Mouse (Mus musculus) embryonic stem cell, embryonic (primary cell): ENCODE measurements around the gene Kif5c.

ENCODE experiments used
- CTCF ChIA-PET, 4 experiments: fragments of 300-600 bp in 2 of 4; fragments of 350-600 bp in 2 of 4; sonication (Branson Sonifier 250); formaldehyde crosslinking; loops; one replicate each; lab custom pipeline; 2022; ENCODE audit warnings: inconsistent platforms in 2 of 4; lab: Charles Lee
- POLR2A ChIA-PET, 4 experiments: fragments of 300-600 bp in 2 of 4; fragments of 350-600 bp in 2 of 4; sonication (Branson Sonifier 250); formaldehyde crosslinking; loops; one replicate each; lab custom pipeline; 2022; ENCODE audit warnings: antibody characterized with exemption in 4 of 4, inconsistent platforms in 1 of 4; lab: Charles Lee

Kif5c gene

DNA sequence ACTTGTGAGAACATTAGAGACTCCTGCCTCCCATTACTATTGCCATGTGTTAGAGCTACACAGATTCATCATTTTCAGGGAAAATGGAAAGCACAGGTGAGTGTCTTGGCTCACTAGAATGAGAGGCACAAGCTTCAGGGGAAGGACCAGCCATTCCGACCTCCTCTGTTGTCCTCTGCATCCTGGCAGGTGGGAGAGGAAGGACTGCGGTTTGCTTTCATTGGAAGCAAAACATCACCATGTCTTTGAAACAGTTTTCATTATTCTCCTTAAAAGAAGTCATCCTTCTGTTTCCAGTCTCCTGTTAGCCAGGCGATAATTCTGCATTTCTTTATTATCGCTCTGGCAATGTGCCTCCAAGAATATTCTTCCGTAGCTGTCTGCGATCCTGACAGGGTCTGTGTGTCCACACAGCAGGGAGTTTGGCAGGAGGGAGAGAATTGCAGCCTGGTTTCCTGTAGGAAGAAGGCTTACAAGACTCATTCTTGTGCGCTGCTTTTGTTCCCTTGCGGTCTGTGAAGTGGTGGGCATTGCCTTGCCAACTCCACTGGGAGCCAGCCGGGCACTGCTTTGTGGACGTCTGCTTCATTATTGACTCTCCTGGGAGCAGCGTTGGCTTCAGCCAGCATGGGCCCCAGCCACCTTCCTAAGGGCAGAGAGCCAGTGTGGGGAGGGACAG, 36.2 kb downstream of the Kif5c start:
- ChIA-PET CTCF (no interaction called here), POLR2A (interaction anchor here in 2 of 4 experiments (0.6 to 1.6 kb wide), 3 partner anchors 203 to 229 kb away, joined by 3 to 4 read pairs (median 3); no protein-coding TSS in a partner anchor)

DNA sequence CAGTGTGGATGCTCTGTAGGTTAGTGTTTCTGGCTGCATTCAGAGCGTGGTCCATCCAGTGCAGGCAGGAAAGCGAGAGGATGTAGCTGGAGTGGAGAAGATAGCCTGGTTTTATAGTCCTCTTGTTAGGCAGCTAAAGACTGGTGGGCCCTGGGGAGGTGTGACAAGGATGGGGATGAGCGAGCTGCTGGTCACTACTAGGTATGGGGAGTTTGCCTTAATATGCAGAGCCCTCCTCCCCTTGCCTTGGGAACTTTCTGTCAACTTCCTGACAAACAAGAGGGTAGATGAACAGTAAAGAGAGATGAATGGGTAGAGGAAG, 36.7 kb downstream of the Kif5c start:
- CTCF ChIA-PET: no interaction called here

DNA sequence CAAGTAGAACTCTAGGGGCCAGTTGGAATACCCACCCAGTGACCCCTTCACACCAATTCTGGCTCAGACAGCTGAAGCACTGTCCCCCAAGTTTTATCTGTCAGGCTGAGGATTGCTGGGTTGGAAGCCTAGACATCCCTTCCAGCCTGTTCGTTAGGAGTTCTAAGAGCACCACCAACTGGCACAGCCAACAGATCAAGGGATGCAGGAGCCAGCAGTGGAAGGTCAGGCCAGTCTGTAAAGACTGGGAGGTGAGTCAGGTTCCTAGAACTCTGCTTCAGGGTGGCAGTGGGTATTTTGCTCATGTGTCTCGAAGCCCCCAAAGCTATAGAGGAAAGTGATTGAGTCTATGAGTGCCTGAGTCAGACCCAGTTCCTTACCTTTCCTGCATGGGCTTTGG, 37.9 kb downstream of the Kif5c start:
- CTCF ChIA-PET: no interaction called here
- POLR2A ChIA-PET: no interaction called here

More for the DNA sequence above, 36.7 kb downstream of the Kif5c start:
- POLR2A ChIA-PET: interaction anchor here in 1 of 4 experiments (0.6 kb wide), 1 partner anchor 230 kb away, joined by 3 read pairs; no protein-coding TSS in a partner anchor

DNA sequence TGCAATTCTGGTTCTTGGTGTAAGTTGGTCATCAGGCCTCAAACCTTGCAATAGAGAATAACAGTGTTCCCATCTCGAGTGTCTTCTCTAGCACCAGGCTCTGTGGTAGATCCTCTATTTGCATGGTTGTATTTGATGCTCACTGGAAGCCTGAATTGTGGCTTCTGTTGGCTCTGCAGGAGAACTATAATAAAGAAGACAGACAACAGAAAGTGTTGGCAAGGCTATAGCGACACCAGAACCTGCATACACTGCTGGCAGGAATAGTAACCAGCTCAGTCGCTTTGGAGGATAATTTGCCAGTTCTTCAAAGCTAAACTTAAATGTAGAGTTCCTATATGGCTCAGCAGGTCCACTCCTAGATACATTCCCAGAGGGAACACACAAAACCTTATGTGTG, 38.6 kb downstream of the Kif5c start:
- ChIA-PET POLR2A (interaction anchor here in 1 of 4 experiments (0.5 kb wide), 1 partner anchor 242 kb away, joined by 3 read pairs; no protein-coding TSS in a partner anchor), CTCF (no interaction called here)

DNA sequence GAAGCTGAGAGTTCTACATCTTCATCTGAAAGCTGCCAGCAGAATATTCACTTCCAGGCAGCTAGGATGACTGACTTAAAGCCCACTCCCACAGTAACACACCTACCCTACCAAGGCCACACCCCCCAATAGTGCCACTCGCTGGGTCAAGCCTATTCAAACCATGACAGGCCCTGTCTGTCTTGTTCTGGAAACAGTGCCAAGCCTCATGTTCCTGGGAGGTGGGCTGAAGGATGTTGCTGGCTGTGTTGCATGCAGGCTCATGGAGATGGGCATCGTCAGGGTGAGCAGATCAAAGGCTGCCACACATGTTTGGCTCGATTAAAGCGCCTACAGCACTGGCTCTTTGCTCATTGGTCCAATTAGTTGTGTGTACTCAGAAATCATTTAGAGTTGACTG, 39.9 kb downstream of the Kif5c start:
- ChIA-PET POLR2A (interaction anchor here in 2 of 4 experiments (0.7 kb wide), 2 partner anchors 23 to 31 kb away, joined by 7 read pairs; no protein-coding TSS in a partner anchor), CTCF (no interaction called here)

DNA sequence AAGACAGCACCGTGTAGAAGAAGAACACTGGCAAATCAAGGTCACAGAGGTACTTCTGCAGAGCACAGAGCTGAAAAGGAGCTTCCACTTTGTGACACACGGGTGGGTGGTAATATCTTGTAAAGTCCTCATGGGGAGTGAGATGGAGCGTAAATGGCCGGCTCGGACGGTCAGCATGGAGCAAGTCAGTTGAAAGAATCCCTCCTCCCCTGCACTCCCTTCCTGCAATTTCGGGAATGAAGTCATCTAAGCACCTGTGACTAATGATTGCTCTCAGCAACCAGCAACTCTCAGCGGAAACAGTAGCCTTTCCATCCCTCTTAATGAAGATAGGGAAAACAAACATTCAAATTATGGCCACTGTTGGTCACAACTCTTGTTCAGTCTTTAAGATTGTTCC, 40.9 kb downstream of the Kif5c start:
- POLR2A ChIA-PET: interaction anchor here in 1 of 4 experiments (1.1 kb wide), 1 partner anchor 10 kb away, joined by 3 read pairs; no protein-coding TSS in a partner anchor
- CTCF ChIA-PET: no interaction called here

DNA sequence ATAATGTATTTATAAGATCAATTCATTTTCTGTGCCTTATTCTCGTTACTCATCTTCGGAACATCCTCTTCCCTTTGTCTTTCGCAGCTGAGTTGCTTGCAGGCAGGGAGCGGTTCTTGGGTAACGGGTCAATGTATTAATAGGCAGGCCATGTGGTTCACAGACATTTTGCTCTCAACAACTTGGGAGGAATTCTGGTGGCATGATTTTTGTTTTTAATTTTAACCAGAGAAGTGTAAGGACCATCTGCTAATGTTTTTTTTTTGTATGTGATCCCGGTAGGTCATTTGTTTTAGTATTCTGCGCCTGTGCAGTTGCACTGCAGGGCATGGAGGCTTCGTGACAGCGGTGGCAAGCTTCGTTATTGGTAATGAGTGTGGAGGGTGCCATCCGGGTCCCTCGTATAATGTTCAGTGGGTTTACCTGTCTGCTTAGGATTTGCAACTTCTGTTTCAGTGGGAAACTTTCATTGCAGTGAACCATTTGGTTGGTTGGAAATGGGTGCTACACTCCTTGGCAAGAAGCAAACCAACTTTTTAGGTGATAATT, 41.4 kb downstream of the Kif5c start:
- POLR2A ChIA-PET: interaction anchor here in 1 of 4 experiments (1.1 kb wide), 1 partner anchor 11 kb away, joined by 3 read pairs; no protein-coding TSS in a partner anchor
- CTCF ChIA-PET: no interaction called here

DNA sequence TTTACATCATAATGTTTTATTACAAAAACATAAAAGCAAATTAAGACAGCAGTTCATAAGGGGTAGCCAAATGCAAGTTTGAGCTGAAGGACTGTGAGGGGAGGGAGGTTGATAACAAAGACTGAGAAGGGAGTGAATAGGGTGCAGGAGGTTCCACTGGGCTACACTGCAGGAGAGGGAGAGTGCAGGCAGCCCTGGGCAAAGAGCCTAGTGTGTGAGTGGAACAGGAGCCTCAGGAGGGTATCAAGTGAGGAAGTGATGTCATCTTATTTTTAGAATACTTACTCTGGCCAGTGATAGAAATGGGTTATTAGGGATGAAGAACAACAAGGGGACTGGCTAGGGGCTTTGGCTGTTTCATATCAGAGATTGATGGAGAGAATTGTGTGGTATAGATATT, 42.2 kb downstream of the Kif5c start:
- POLR2A ChIA-PET: no interaction called here
- CTCF ChIA-PET: no interaction called here

DNA sequence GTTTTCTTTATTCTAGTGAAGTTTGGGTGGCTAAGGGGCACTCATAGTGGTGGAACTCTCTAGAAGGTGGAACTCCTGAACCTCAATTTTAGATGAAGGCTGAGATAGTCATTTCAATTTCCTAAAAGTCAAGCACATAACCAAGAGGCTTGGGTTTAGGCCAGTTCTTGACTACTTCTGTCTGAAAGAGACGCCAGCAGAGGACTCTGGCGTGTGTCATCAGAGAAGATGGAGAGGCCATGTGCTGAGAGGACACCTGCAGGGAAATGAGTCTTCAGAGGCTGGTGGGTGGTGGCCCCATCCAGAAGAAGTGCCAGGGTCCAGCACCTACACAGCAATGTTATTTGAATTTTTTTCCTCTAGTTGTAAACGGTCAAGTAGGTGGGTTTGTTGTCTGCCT, 42.8 kb downstream of the Kif5c start:
- POLR2A ChIA-PET: no interaction called here
- CTCF ChIA-PET: no interaction called here

DNA sequence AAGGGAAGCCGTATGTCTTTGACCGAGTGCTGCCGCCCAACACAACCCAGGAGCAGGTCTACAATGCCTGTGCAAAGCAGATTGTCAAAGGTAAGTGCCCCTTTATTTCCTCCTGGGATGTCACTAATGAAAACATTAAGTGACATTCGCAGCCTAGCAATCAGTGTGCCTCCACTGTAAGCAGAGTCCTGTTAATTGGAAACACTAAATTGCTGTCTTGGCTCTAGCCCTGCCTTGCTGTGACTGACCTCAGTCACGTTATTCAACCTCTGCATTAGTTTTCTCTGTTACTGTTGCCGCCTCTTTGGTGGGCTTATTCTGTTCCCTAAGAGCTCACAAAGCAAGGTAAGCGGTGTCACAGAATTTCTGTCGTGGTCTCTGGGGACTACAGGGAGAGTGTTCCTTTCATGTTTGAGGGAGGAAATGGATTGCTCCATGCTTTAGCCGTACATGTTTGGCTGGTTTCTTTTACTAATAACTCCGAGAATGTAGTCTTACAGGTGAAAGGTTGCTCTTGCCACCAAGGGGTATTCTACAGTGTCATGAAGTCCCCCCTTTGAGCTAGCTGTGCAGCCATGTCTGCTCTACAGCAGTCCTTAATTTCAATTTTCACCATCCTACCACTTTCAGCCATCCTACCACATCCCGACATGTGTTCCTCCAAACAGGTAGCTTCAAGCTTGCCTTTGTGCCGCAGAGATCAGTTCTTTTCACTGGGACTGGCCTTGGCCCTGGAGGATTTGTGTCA, 52.8 kb downstream of the Kif5c start:
- POLR2A ChIA-PET: no interaction called here

DNA sequence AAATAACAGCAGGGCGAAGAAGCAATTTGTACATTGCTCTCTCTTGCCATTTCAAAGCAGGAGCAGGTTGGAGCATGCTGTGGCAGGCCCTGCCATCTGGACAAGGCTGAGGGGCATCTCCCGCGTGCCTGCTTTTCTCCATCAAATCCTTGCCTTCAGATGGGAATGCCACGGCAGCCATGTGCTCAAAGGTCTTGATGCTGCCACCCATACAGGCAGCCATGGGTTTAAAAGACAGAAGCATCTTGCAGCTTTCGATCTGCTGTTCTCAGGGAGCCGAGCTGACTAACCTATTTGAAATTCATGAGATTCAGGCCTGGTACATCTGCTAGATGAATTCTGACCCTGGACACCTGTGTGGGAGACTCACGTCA, 53.4 kb downstream of the Kif5c start:
- ChIA-PET CTCF (no interaction called here), POLR2A (no interaction called here)

More for the DNA sequence above, 52.8 kb downstream of the Kif5c start:
- CTCF ChIA-PET: no interaction called here

DNA sequence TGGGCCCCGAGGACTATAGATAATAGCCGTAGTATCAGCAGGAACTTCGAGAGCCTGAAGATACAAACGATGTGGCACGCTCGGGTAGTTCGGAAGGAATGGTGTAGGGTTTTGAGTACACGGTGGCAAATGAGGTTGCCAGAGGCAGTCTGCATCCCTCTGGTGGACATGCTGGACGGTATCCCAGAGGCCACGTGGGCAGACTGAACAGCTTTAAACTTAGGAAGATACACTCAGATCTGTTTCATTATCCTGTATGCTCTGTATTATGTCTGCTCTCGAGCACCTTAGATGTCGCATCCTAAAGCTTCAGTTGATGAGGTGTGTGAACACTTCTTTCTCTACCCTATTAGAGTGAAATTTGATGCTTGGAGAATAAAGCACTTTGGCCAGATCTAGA, 56.9 kb downstream of the Kif5c start:
- ChIA-PET POLR2A (no interaction called here), CTCF (interaction anchor here in 1 of 4 experiments (0.6 kb wide), 1 partner anchor 42 kb away, joined by 3 read pairs; no protein-coding TSS in a partner anchor)

DNA sequence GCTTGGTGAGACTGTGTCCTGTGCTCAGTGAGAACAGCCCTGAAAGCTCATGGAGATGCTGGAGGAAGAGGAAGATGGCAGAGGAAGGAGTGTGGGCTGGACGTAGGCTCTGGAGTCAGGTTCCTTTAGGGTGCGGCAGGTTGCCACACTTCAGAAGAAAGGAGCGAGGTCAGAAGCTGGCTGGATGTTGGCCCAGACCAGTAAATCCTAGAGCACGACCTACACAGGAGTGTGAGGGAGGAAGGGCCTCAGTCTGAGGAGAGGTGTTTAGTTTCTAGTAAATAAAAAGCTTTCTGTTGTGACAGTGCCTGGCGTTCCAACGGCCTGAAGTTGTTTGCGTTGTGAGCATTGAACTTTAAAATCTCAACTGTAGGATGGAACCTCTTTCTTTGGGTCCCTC, 59.3 kb downstream of the Kif5c start:
- POLR2A ChIA-PET: no interaction called here

DNA sequence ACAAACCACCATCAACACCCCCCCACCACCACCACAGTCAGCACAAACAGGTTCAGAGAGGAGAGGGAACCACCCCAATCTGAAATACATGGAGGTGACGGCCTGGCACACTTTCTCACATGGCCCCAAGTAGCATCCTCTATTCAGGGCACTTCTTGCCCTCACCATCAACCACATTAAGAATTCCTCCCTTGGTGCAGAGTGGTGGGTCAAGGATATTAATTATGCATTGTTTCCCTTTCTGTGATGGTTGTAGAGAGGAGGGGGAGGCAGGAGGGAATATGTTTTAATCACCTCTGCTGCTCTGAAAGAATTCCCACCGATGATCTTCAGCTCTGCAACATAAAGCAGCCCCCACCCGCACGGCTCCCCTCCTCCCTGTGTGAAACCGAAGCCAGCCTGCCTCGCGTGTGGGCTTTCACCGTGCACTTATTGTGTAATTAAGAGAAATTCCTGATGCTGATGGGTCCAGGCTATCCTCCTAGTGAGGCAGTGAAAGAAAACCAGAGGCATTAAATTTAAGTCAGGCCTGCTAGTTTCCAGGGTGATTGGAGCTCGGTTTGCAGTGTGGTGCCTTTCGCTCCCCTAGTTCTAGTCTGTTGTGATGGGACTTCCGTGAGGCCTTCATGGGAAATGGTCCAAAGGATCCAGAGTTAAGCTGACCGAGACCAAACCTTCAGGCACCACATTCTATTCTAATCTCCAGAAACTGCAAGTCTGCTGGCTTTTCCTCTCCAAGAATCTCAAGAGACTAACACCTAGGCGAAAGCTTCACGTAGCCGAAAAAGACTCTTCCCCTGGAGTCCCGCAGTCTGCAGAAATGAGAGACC, 60.3 kb downstream of the Kif5c start:
- POLR2A ChIA-PET: no interaction called here
- CTCF ChIA-PET: no interaction called here

More for the DNA sequence above, 59.3 kb downstream of the Kif5c start:
- CTCF ChIA-PET: no interaction called here

DNA sequence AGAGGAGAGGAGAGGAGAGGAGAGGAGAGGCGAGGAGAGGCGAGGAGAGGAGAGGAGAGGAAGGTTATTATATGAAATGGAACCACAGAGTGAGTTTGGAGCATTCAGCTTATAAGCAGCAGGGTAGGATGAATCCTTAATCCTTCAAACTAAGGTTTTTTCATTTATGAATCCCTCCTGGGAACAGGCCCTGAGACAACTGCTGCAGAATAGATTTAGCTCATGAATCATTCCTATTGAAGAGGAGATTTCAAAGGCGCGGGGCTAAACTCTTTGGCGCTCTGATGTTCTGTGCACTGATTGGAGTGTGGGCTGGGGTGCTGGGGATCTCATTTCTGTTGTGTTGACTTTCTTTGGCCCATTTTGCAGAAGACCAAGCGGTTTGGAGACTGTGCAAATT, 63.7 kb downstream of the Kif5c start:
- ChIA-PET POLR2A (interaction anchor here in 1 of 4 experiments (0.6 kb wide), 1 partner anchor 233 kb away, joined by 3 read pairs; no protein-coding TSS in a partner anchor), CTCF (no interaction called here)

DNA sequence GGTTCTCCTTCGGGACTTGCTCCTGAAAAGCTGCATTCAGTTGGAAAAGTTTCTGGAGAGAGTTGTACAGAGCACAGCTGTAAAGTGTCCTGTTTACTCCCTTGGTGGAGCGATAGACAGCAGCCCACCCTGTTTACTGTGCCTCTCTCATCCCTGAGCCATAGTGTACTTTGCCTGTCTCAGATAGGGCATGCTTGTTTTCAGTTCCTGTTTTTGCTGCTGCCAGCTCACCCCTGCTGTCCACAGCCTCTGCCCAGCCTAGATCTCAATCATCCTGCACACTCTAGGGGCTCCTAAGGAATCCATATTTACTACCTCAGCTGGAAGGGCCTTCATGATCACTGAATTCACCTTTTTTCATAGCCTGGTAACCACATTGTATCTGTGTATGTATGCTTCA, 65.7 kb downstream of the Kif5c start:
- POLR2A ChIA-PET: no interaction called here

DNA sequence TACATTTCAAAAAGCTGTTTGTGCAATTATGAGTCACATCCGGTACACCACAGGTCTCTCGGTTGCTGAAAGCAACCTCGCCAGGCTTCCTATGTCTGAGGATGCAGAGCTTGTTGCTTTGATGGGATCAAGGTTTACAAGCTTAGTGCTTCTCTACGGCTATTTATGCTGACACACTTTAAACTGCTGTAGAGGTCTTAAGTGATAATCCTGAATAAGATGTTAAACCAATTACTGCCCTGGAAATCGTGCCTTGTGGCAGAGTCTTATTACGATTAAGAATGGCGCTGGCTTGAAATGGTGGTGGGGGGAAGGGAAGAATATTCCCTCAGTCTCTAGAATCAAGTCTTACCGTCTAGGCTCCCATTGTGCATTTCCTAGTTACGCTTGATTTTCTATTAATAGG, 71.3 kb downstream of the Kif5c start:
- POLR2A ChIA-PET: no interaction called here
- CTCF ChIA-PET: no interaction called here

More for the DNA sequence above, 65.7 kb downstream of the Kif5c start:
- CTCF ChIA-PET: no interaction called here

DNA sequence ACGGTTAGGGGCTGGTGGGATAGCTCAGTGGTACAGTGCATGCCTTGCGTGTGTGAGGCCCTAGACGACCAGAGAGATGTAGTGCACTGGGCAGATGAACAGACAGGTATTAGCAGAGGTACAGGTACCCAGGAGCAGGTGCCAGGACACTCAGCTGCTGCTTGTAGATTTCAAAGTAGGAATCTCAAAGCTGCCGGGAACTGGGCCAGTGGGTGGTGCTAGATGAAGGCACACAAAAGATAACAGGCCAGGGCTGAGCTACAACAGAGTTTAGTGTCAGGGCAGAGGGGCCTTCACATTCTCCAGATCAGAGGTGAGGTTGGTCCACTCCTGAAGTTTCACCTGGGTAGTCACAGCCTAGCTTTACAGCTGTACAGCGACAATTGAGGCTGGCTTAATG, 72.3 kb downstream of the Kif5c start:
- ChIA-PET CTCF (no interaction called here), POLR2A (no interaction called here)

DNA sequence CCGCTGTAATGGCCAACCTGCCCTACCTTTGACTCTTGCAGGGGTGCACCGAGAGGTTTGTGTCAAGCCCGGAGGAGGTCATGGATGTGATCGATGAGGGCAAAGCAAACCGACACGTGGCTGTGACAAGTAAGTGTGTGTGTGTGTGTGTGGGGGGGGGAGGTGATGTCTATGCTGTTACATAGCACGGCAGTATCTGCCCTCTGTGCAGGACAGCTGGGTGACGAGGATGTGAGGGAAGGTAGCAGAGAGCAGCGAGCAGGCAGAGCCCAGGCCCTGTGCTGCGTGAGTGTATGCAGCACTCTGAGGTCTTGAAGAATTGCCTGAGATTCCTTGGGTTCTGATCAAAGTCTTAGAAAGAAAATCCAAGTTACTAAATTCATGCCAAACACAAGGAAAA, 75.6 kb downstream of the Kif5c start:
- POLR2A ChIA-PET: no interaction called here
- CTCF ChIA-PET: interaction anchor here in 2 of 4 experiments (0.5 to 1.5 kb wide), 3 partner anchors 40 to 290 kb away, joined by 3 to 4 read pairs (median 3); no protein-coding TSS in a partner anchor
